Mouse (Mus musculus) brain, embryonic 18.5 days (tissue): ENCODE measurements at regions not wholly inside any gene's neighbourhood (a gene's known extent, or its start where the extent isn't known, plus 50 kb on each side); places are given as distances from the start of the nearest gene placed in this dataset.

Source experiments
- DNase-seq: peaks from one replicate; pipeline ENCODE4 v3.0.0-alpha.2; 2012; ENCODE audit warnings: low read depth, low spot score

DNA sequence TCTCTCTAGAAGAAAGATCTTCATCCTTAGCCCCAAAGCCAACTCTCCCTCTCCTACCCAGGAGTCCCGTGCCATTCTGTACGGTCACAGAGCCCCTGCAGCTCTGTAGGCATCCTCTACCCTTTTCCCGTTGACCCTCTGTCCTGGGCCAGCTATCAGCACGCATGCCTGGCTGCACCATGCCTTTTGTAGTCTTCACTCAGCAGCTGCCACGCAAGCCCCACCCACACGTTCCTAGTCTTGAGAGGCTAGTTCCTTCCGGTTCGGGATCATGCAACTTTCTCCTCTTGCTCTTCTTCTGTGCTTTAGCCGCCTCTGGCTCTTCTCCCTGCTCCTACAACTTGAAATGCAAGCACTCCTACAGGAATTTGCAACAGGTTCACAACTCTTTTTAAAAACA, 152.1 kb upstream of the Pgrmc2 start:
- no peak for DNase-seq

DNA sequence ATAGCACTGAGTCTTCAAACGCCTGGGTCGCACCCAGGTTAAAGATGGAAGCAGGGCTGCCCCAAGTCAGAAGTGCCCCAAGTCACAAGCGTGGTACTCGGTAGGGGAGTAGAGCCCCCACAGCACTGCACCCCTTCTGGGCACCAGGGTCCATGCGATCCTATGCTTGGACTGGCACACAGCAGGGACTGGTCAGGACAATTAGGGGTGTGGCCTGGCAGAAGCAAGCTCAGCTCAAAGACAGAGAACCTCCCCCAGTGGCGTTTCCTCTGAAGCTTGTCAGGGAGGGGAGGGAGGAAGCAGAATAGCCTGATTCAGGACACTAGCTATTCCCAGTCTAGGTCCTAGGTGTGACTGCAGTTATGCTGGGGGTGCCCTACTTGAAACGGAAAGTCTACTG, 151.3 kb upstream of the Pgrmc2 start:
- no peak for DNase-seq

DNA sequence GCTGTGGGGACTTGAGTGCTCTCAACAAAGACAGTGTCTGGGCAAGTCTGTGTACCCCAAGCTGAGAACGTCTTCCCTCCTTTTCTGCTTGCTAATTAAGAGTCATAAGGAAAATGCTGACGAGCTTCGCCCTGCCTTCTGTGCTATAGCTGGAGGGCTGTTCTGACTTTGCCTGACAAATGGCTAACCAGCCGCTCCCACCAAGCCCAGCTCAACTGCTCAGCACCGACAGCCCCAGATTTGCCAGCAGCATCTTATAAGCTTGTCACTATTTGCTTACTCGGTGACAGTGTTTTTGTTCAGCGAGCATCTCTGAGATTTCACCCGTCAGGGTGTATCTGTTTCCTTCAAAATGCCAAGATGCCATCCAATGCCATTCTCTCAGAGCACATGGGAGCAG, 150.6 kb upstream of the Pgrmc2 start:
- DNase-seq, result no peak

DNA sequence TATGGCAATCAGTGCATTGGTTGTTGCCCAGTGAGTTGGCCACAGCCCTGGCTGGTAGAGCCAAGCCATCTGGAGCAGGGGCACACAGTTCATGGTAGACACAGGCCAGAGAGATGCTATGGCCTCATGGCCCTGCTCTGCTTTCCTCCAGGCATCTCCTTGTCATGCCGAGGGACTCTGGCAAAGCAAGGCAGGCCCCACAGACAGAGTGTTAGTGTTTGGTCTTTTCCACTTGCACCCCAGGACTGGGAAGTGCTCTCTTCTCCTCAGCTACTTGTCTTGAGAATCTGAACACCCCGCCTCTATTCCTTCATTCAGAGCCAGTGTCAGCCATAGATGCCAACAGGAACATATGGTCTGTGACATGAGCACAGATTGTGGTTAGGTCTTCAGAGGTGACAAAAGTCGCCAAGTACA, 148.1 kb upstream of the Pgrmc2 start:
- no peak for DNase-seq

DNA sequence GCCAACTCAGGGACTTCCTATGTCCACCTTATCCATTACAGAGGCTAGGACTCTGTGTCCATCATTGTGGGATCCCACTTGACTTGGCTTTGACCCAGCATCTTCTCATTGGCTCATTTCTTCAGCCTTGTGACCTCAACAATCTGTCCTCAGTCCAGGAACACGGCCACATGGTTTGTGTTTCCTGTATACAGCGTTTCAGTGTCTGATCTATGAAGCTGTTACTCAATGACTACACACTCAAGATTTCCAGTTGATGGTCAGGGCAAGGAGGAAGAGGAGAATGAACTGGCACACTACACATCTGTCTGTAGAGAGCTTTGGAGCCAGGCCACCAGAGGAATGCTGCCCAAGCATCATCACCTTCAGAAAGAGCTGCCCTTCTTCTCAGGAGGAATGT, 146.6 kb upstream of the Pgrmc2 start:
- no peak for DNase-seq

DNA sequence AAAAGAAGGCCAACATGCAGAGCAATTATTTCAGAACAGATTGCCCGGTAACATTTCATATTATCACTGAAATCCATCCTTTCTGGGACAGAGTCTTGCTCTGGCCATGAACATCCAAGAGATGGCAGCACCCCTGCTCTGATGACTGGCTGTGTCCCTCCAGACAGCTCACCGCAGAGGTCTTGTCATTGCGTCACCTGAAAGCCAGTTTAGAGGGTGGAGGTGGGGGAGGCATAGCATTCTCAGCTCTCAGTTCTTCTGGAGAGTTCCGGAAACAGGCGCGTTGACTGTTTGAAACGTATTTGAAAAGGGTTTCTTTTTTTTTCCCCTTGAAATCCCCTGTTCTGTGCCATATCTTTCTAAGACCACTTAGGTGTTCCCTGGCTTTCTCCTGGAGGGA, 145.7 kb upstream of the Pgrmc2 start:
- peak; percentile 39 for DNase-seq

DNA sequence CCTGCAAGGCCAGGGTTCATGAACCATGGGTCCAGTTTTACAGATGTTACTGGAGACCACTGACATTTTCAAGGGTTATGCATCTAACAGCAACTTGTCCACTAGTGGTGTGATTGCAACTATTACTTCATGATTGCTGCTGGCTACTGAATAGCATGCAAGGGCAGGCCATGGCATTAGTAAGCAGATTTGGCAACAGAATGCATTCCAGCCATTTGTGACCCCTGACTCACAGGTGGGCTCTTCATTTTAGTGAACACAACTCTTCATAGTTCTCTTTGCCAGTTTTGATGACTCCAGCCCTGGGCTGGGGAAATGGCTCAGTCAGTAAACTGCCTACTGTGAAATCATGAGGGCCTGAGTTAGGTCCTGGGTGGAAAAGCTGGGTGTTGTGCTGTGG, 137.9 kb upstream of the Pgrmc2 start:
- no peak for DNase-seq

DNA sequence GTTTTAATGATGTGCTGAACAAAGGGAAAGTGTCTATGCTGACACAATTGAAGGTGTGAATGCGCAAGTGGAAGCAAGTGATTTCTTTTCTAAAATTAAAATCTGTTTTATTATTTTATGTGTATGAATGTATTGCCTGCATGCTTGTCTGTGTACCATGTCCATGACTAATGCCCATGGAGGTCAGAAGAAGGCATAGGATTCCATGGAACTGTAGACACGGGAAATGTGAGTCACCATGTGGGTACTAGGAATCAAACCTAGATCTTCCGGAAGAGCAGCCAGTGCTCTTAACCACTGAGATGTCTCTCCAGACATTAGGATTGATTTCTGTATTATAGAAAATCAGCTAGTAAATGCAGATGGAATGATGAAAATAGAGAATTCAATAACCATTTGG, 134.9 kb upstream of the Pgrmc2 start:
- no peak for DNase-seq

DNA sequence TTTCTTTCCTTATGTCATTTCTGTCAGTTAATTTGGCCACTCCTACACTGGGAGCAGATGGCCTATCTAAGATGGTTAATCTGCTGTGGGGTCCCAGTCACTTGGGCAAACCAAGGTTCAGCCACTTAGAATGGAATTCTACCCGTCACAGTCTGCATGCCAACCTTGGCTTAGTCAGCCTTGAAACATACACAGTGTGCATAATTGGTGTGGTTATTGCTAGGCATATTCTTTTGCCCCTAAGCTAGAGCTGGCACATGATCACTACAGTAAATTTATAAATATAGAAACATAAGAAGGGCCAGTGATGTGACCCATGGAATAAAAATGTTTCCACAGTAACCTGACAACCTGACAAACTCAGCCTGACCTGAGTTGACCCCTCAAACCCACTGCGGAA, 130.7 kb upstream of the Pgrmc2 start:
- no peak for DNase-seq

DNA sequence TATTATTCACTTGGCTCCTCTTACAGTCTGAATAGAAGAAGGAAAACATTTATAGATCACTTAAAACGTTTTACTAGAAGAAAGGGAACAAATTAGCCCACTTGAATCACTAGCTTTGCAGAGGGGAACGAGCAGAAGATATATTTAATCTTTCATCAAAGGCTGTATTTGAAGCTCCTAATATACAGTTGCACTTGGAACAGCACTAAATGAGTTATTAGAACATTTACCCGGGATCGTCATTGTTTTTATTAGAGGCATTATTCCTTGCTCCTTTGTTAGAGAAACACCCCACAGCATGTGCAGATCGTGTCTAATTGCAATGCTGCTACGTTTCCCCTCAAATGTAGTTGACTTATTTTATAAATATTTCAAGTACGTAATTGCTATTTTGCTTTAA, 127.5 kb upstream of the Pgrmc2 start:
- no peak for DNase-seq

DNA sequence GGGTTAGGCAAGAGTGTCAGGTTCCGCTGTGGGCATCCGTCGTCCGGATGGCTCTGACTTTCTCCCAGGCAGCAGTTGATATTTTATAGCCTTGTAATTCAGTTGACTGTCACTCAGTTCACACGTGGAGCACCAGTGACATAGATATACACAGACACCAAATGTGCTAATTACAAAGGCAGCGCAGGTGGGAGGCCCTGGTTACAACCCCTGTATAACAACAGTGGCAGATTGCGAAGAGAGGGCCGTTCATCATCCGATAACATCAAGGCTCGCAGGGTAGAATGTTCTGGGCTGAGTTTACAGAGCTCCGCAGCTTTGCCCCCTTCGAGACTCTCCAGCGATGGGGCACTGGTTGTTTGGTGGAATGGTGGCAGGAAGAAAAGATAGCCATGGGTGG, 120.0 kb upstream of the Pgrmc2 start:
- DNase-seq, result no peak

DNA sequence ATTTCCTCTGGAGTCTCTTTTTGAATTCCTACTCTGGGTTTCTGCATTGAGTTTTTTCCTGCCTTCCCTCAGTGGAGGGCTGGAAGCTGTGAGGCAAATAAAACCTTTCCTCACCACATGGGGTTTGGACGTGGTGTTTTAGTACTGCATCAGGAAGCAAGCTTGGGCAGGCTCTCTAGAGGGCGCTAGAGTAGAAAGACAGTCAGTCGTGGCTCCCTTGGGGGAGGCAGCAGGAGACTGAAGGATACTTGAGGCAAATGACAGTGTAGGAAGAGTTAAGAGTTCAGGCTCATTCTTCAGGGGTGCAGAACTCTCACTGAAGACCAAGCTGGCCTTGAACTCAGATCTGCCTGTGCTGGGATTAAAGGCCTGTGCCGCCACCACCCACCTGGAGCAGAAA, 118.9 kb upstream of the Pgrmc2 start:
- no peak for DNase-seq

DNA sequence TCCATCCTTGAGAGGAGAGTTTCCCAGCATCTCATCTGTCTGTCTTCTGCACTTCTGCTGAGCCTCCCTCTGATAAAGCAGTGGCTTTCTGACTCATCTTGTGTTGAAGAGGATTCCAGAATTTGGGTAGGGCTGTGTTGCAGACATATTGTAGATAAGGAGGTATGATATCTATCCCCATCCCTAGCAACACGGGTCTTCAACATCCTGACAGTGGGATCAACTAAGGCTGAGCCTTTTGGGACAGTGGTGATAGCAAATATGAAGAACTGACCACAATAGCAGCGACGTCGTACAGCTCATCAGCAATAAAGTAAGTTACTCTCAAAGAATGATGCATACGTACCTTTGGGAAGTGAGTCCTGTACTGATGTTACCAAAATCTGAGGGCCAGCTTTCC, 117.2 kb upstream of the Pgrmc2 start:
- DNase-seq, result no peak

DNA sequence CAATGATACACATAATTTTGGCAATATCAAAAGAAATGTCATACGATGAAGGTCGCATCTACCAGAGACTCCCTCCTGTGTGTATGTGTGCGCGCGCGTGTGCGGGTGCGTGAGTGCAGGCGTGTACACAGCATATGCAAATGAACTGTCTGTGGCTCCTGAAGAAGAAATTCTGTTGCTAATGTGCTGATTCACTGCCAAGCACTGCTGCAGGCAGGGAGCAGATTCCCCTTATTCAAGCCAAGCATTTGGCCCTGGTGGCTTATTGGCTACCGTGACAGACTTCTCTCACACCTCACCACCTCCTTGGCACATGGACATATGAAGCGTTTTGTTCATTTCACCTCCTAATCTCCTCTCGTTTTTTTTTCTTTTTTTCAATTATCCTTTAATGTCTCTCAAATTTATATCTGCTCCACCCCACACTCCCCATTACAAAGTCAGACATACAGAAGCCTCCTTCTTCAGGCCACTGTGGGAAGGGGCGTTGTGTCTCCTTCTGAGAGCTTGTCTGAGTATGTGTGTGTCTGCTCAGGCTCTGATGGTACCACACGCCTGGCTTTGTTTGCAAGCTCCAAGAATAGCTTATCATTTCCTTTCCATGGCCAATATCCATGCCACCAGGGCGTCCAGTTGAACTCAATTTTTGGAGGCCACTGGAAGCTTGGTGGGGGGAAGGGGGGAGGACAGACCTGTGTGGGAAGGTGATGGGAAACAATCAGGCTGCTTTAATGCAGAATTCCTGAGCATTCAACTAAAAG, 115.5 kb upstream of the Pgrmc2 start:
- DNase-seq, result no peak

DNA sequence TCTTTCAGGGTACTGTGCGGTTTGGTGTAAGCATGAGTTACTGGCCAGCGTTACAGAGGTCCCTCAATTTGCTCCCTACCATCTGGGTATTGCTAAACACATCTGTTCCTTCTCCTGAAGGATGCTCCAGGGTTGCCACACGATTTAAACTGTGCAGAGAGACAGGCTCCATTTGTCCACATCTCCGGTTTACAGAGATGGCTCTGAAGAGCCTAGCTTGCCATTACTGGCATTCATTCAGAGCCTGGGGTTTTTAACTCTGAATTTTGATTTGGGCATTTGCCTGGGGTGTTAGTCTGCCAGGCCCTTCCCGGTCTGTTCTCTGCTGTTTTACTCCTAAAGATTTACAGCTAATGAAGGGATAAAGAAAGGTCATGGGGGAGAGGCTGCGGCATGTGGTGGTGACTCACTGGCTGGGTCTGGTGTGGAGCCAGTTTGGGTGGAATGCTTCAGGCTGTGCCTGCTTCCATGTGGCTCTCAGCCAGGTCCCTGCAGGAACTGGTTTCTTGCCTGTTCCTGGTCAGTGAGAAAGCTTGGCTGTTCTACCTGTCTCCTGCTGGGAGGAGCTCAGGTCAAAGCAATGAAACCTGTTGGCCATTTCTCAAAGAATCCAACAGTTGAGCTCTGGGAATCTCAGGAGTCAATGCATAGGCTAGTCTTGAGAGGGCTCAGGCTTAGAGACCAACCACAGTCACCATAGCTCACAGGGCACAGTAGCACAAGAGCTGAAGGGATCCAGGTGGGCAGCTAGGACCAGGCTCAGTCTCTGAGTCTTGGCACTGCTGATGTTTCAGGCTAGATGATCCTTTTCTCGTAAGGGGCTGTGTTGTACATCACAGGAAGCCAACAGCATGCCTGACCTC, 112.5 kb upstream of the Pgrmc2 start:
- DNase-seq, result no peak

DNA sequence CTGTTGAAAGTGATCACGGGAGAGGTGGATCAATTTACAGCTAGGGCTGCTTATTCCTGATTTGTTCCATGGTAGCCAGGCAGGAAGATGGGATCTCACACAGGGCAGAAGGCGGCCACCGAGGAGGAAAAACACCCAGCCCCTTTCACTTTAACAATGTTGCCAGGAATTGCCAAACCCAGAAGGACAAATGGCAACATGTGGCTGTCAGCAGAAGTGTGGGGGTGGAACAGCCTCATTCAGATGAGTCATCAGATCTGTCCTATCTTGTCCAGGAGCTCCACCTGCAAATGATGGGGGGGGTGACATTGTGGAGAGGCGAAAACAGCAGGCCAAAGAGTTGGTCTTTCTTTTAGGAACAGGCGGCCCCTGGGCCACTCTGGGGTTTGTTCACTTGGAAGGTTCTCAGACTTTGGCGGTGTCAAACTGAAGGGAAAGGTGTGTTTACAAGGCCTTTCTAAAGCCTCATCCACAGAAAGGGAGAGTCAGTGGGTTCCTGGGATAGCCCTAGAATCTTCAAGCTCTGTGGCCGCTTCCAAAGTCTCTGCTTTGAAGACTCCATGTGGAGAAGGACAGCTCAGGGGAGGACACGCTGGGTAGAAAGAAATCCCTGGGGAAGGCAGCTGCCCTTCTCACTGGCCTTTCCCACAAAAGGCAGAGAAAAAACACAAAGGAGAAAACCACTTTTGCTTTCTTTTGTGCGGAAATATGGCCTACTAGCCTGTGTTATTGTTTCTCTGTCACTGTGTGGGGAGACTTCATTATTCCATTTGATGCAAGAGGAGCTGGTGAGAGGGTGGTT, 111.7 kb upstream of the Pgrmc2 start:
- DNase-seq, result no peak

DNA sequence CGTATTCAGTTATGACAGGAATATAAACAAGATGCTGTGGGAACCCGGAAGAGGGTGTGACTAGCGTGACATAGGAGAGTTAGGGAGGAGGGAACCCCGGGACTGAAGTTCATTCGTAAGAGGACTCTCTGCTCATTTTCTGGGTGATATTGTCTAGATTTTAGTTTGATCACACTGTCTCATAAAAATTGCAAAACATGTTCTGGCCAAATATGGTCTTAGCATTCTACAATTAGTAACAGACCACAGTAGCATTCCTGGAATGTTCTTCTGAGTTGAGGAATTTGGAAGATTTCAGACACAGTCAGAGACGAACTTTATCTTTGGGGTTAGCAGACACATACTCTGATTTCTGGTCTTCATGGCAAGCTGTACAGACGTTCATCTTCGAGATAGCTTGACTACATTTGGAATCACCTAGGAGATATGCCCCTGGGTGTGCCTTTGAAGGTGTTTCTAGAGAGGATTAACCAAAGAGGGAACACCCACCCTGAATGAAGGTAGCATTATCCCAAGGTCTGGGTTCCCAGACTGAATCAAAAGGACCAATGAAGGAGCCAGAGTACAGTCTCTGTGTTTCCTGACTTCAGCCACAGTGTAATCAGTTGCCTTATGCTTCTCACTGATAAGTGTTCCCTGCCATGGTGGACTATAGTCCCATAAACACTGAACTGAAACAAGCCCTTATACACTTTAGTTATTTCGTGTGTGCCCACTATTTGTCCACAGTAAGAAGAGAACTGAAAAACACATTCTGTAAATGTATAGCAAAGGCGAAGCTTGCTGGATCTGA, 102.7 kb upstream of the Pgrmc2 start:
- no peak for DNase-seq

DNA sequence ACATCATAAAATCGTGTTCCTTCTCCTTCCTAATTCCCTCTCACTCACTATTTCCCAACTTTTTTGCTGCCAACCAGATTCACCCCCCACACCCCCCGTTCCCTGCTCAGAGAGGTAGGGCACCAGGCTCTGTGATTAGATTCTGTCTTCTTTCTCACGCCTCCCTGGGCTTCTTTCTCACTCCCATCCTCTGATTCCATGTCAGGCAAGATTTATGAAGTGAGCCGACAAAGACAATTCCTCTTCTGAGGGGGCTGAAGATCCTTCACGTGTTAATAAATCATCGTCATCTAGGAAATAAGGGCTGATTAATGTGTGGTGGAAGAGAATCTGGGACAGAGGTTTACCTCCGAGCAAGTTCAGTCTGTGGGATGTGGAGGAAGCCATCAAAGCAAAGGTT, 101.5 kb upstream of the Pgrmc2 start:
- no peak for DNase-seq

DNA sequence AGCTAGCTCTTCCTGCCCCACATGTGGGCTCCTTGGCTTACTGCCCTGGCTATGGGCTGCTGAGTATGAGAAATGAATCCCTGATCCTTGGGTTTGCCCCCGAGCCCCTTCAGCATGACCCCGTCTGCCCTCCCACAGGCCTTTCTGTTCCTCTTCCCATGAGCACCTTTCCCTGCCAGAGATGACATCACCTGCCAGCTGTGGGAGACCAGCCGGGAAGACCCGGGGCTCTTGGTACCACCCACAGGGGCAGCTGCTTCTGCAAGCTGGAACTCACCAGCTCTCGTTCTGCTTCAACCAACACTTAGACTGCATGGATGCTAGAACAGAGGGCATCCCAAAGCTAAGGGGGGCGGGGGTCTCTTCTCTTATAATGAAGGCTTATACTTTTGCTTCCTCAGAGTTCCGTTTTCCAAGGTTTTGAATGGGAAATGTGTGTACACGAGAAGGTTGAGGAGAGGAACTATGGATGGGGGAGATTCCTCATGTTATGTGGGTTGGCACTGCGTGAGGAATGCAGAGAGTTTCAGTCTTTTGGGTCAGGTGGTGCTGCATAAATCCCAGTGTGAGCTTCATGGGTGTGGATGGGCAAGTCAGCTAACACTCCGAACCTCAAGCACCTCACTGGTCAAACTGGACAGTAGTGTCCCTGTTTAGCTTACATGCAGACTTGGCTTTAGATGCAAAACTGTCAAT, 100.2 kb upstream of the Pgrmc2 start:
- no peak for DNase-seq

DNA sequence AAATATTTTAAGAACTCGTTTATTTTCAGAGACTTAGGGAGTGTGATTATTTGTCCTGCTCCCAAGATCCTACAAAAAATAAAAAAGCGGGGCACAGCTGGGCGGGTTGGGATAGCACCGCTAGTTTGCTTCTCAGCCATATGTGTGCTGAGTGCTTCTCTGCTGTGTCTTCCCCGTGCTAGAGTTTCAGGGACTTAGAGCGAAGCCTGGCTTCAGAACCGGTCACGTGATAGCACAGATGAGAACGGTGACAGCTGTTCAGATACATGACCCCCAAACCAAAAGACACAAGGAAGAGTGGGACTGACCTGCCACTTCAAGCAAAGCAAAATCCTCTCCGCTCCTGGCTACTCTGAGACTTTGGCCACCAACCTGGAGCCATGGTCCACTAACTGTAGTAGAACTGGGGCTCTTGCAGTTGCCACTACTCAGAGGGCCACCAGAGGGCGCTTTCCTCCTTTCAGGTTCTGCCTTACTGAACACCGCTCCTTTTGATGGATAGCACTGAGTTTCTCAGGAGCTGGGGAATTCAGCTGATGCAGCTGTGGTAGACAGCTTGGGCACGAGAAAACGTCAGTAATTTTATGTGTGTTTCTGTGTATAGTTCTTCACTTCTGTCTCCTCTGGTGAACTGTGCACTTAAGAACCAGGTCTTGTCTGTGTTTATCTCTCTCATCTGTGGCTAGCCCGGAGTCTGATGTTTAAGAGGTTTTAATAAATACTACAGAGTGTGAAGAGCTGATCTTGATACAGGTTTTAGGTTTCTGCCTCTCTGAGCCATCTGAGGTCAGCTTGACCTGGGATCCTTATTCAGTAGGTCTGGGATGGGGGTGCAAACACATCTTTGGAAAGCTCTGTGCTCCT, 99.4 kb upstream of the Pgrmc2 start:
- peak; percentile 71 for DNase-seq
